Mouse (Mus musculus) common myeloid progenitor, adult 5-6 weeks (primary cell): ENCODE measurements around the gene Fam3c. TPM values are rescaled to one million over a fixed set of nuclear protein-coding genes. Genes with fewer than 3 reads are reported as not detected.

Experiments
- total RNA-seq: library from RNA; stranded (forward); fragments of 200-1000, 187-1606 nt; gene quantifications from 2 replicates; pipeline ENCODE4 v1.2.3, GENCODE M21; 2017

Gene Fam3c
- total RNA-seq, 1 experiment from 2014 or later, result 60.3 TPM

Other genes with a start within 250 kb of the Fam3c start
- gene Wnt16, start 68.0 kb downstream of the Fam3c start, total RNA-seq, result not detected in 2 replicates